Mouse (Mus musculus): ENCODE data around the gene Usf3. TPM values are rescaled to one million over a fixed set of nuclear protein-coding genes. Genes with fewer than 3 reads are reported as not detected.

The Usf3 gene
- polyA plus RNA-seq, 1 experiment from 2014 or later, result 7.8 TPM

DNA sequence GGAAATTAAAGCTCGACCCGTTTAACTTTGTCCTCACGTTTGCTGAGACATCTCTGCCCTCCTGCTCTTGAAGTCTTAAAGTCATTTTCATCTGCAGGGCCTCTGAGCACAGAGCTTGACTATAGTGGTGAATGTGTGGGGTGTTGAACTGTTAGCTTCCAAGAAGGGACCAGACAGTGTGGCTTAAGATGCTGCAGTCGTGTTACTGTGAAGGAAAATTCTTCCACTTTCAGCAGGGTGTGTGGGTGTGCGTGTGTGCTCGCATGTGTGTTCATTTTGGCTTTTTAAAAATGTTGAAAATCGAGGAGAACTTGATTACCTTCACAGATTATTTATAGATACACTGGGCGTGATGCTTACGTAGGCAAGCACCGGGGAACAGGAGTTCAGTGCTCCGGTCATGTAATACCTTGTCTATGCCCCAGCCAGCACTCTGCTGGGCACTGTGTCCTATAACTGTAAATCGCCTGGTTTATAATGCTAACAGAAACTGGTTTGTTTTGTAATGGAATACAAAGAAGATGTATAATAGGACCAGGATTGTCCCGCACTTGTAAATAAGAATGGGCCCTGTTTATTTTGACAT, 53.8 kb downstream of the Usf3 start:
- Histone ChIP-seq H3K27ac (ENCODE audit: low read length) (no peak overlapping the region), H3K9me3 (ENCODE audit: control insufficient read depth, low read depth, low read length) (peaks cover 4% of the 10 kb centered on the region; the same call in 1 of the 2 replicates), H3K4me3 (ENCODE audit: low read depth, low read length) (no peak overlapping the region), H3K9ac (replicated peaks; ENCODE audit: low read depth, low read length) (no peak overlapping the region), H3K4me2 (replicated peaks; ENCODE audit: low read depth, low read length) (no peak overlapping the region), H3K27me3 (ENCODE audit: control insufficient read depth, insufficient read depth, low read length) (no peaks in the 10 kb centered on the region), H3K36me3 (ENCODE audit: control insufficient read depth, insufficient read depth, low read length) (no peaks in the 10 kb centered on the region), H3K4me1 (ENCODE audit: control insufficient read depth, insufficient read depth, low read length) (no peaks in the 10 kb centered on the region)
- ATAC-seq (ENCODE audit: insufficient number of reproducible peaks, insufficient read depth, low FRiP score, low read depth), result no peak
- WGBS, result 86% methylated on average over 13 of the region's 13 CpGs

- Histone ChIP-seq H3K27me3 (ENCODE audit: control insufficient read depth, insufficient read depth, low read length) (no peaks in the 10 kb centered on the region), H3K9ac (replicated peaks; ENCODE audit: low read depth, low read length) (no peak overlapping the region), H3K4me1 (ENCODE audit: control insufficient read depth, insufficient read depth, low read length) (0 out of 2 replicates have a peak, but pooled peaks cover 3% of the 10 kb centered on the region), H3K4me2 (replicated peaks; ENCODE audit: low read depth, low read length) (no peak overlapping the region), H3K36me3 (ENCODE audit: control insufficient read depth, insufficient read depth, low read length) (no peaks in the 10 kb centered on the region), H3K4me3 (ENCODE audit: low read depth, low read length) (no peak overlapping the region), H3K9me3 (ENCODE audit: control insufficient read depth, low read depth, low read length) (peaks cover 4% of the 10 kb centered on the region; the same call in 1 of the 2 replicates), H3K27ac (ENCODE audit: low read length) (no peak overlapping the region)
- ATAC-seq (ENCODE audit: insufficient number of reproducible peaks, insufficient read depth, low FRiP score, low read depth), result no peak
- 84% methylated on average over 7 of the region's 7 CpGs for WGBS
Measured at GRCm38 (mm10) chr16:44233019-44233418, 60.0 kb downstream of the Usf3 start.

GRCm38 (mm10) chr16:44237836-44238235, 64.8 kb downstream of the Usf3 start:
- H3K4me1 ChIP-seq (ENCODE audit: control insufficient read depth, insufficient read depth, low read length), result 0 out of 2 replicates have a peak, but pooled peaks cover 3% of the 10 kb centered on the region
- H3K27me3 ChIP-seq (ENCODE audit: control insufficient read depth, insufficient read depth, low read length), result no peaks in the 10 kb centered on the region
- no peaks in the 10 kb centered on the region for H3K9me3 ChIP-seq (ENCODE audit: control insufficient read depth, low read depth, low read length)
- WGBS, result 79% methylated on average over 3 of the region's 3 CpGs
- no peak overlapping the region for H3K9ac ChIP-seq (replicated peaks; ENCODE audit: low read depth, low read length)
- H3K27ac ChIP-seq (ENCODE audit: low read length), result no peak overlapping the region
- no peak overlapping the region for H3K4me3 ChIP-seq (ENCODE audit: low read depth, low read length)
- no peak for ATAC-seq (ENCODE audit: insufficient number of reproducible peaks, insufficient read depth, low FRiP score, low read depth)
- no peak overlapping the region for H3K4me2 ChIP-seq (replicated peaks; ENCODE audit: low read depth, low read length)
- no peaks in the 10 kb centered on the region for H3K36me3 ChIP-seq (ENCODE audit: control insufficient read depth, insufficient read depth, low read length)

- no peak overlapping the region for H3K9ac ChIP-seq (replicated peaks; ENCODE audit: low read depth, low read length)
- no peak overlapping the region for H3K27ac ChIP-seq (ENCODE audit: low read length)
- no peaks in the 10 kb centered on the region for H3K27me3 ChIP-seq (ENCODE audit: control insufficient read depth, insufficient read depth, low read length)
- no peak overlapping the region for H3K4me3 ChIP-seq (ENCODE audit: low read depth, low read length)
- no peaks in the 10 kb centered on the region for H3K4me1 ChIP-seq (ENCODE audit: control insufficient read depth, insufficient read depth, low read length)
- ATAC-seq (ENCODE audit: insufficient number of reproducible peaks, insufficient read depth, low FRiP score, low read depth), result no peak
- H3K9me3 ChIP-seq (ENCODE audit: control insufficient read depth, low read depth, low read length), result no peaks in the 10 kb centered on the region
- no peaks in the 10 kb centered on the region for H3K36me3 ChIP-seq (ENCODE audit: control insufficient read depth, insufficient read depth, low read length)
- H3K4me2 ChIP-seq (replicated peaks; ENCODE audit: low read depth, low read length), result no peak overlapping the region
- WGBS, result 41% methylated on average over 10 of the region's 10 CpGs
Measured at GRCm38 (mm10) chr16:44238835-44239263, 65.8 kb downstream of the Usf3 start.

GRCm38 (mm10) chr16:44240406-44240805, 67.4 kb downstream of the Usf3 start:
- ATAC-seq (ENCODE audit: insufficient number of reproducible peaks, insufficient read depth, low FRiP score, low read depth), result no peak
- Histone ChIP-seq H3K27me3 (ENCODE audit: control insufficient read depth, insufficient read depth, low read length) (no peaks in the 10 kb centered on the region), H3K36me3 (ENCODE audit: control insufficient read depth, insufficient read depth, low read length) (no peaks in the 10 kb centered on the region), H3K9me3 (ENCODE audit: control insufficient read depth, low read depth, low read length) (no peaks in the 10 kb centered on the region), H3K9ac (replicated peaks; ENCODE audit: low read depth, low read length) (no peak overlapping the region), H3K27ac (ENCODE audit: low read length) (no peak overlapping the region), H3K4me2 (replicated peaks; ENCODE audit: low read depth, low read length) (no peak overlapping the region), H3K4me3 (ENCODE audit: low read depth, low read length) (no peak overlapping the region), H3K4me1 (ENCODE audit: control insufficient read depth, insufficient read depth, low read length) (no peaks in the 10 kb centered on the region)
- WGBS, result 60% methylated on average over 8 of the region's 8 CpGs

DNA sequence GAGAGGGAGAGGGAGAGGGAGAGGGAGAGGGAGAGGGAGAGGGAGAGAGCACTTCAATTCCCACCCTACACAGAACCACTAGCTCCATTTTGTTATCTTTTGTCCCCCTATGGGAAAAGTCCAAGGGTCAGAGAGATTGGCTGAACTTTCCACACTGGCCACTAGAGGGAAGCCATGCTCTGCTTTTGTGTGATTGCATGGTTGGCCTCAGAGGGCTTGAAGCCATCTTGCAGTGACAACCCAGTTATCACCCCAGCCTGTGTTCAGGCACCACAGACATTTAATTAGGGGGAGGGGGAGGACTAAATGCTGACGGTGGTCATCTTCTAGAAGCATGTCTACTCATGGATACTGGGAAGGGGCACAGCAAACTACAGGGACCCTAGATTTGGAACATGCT, 69.6 kb downstream of the Usf3 start:
- Histone ChIP-seq H3K4me3 (ENCODE audit: low read depth, low read length) (no peak overlapping the region), H3K9me3 (ENCODE audit: control insufficient read depth, low read depth, low read length) (no peaks in the 10 kb centered on the region), H3K27ac (ENCODE audit: low read length) (no peak overlapping the region), H3K27me3 (ENCODE audit: control insufficient read depth, insufficient read depth, low read length) (no peaks in the 10 kb centered on the region), H3K9ac (replicated peaks; ENCODE audit: low read depth, low read length) (no peak overlapping the region), H3K36me3 (ENCODE audit: control insufficient read depth, insufficient read depth, low read length) (no peaks in the 10 kb centered on the region), H3K4me2 (replicated peaks; ENCODE audit: low read depth, low read length) (no peak overlapping the region), H3K4me1 (ENCODE audit: control insufficient read depth, insufficient read depth, low read length) (no peaks in the 10 kb centered on the region)
- WGBS, result 0% methylated on average over 1 of the region's 1 CpGs
- ATAC-seq (ENCODE audit: insufficient number of reproducible peaks, insufficient read depth, low FRiP score, low read depth), result peak; percentile 42; the same call in 1 of the 2 replicates

GRCm38 (mm10) chr16:44243323-44243722, 70.3 kb downstream of the Usf3 start:
- no peak for ATAC-seq (ENCODE audit: insufficient number of reproducible peaks, insufficient read depth, low FRiP score, low read depth)
- WGBS, result 68% methylated on average over 7 of the region's 7 CpGs
- no peaks in the 10 kb centered on the region for H3K27me3 ChIP-seq (ENCODE audit: control insufficient read depth, insufficient read depth, low read length)

DNA sequence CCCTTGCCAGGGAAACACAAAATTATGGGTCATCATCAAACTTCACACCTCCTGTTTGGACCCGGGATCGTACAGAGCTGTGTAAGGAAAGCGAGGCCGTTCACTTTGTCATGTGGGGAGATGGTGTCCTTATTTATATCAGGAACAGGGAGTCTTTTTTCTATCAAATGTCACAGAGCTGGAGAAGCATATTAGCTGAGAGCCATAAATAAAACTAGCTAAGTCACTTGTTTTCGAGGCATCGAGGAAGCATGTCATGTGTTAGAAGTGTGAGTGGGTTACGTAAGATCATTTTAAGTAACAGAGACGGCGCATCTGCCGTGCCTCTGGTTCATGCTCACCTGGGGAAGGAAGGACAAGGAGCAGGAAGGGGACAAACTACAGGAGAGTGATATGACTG, 76.9 kb downstream of the Usf3 start:
- Histone ChIP-seq H3K9me3 (ENCODE audit: control insufficient read depth, low read depth, low read length) (no peaks in the 10 kb centered on the region), H3K4me3 (ENCODE audit: low read depth, low read length) (no peak overlapping the region), H3K4me1 (ENCODE audit: control insufficient read depth, insufficient read depth, low read length) (peaks cover 3% of the 10 kb centered on the region; the same call in 1 of the 2 replicates), H3K9ac (replicated peaks; ENCODE audit: low read depth, low read length) (no peak overlapping the region), H3K4me2 (replicated peaks; ENCODE audit: low read depth, low read length) (no peak overlapping the region), H3K27ac (ENCODE audit: low read length) (no peak overlapping the region), H3K27me3 (ENCODE audit: control insufficient read depth, insufficient read depth, low read length) (no peaks in the 10 kb centered on the region), H3K36me3 (ENCODE audit: control insufficient read depth, insufficient read depth, low read length) (no peaks in the 10 kb centered on the region)
- no peak for ATAC-seq (ENCODE audit: insufficient number of reproducible peaks, insufficient read depth, low FRiP score, low read depth)
- 85% methylated on average over 10 of the region's 10 CpGs for WGBS

More at GRCm38 (mm10) chr16:44243323-44243722, 70.3 kb downstream of the Usf3 start:
- Histone ChIP-seq H3K27ac (ENCODE audit: low read length) (no peak overlapping the region), H3K9me3 (ENCODE audit: control insufficient read depth, low read depth, low read length) (no peaks in the 10 kb centered on the region), H3K9ac (replicated peaks; ENCODE audit: low read depth, low read length) (no peak overlapping the region), H3K4me1 (ENCODE audit: control insufficient read depth, insufficient read depth, low read length) (no peaks in the 10 kb centered on the region), H3K4me3 (ENCODE audit: low read depth, low read length) (no peak overlapping the region), H3K36me3 (ENCODE audit: control insufficient read depth, insufficient read depth, low read length) (no peaks in the 10 kb centered on the region), H3K4me2 (replicated peaks; ENCODE audit: low read depth, low read length) (no peak overlapping the region)

DNA sequence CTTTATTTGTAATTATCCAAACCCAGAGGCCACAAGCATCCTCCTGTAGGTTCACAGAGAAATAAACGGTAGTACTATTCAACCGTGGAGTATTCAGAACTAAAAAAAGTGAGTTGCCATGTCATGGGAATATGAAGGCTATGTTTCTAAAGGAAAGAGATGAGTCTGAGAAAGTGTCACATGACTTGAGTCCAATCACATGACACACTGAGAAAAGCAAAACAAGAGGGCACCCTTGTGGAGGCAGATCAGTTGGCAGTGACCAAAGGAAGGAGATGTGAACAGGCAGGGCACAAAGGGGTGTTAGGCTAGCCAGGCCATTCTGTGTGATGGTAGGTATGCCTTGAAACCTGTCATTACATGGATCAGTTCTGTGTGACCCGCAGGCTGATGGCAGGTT, 79.7 kb downstream of the Usf3 start:
- WGBS, result 89% methylated on average over 3 of the region's 3 CpGs

More for the DNA sequence above, 79.7 kb downstream of the Usf3 start:
- peaks cover 4% of the 10 kb centered on the region; the same call in 1 of the 2 replicates for H3K4me1 ChIP-seq (ENCODE audit: control insufficient read depth, insufficient read depth, low read length)
- H3K27ac ChIP-seq (ENCODE audit: low read length), result no peak overlapping the region
- H3K4me2 ChIP-seq (replicated peaks; ENCODE audit: low read depth, low read length), result no peak overlapping the region
- no peak overlapping the region for H3K4me3 ChIP-seq (ENCODE audit: low read depth, low read length)
- H3K27me3 ChIP-seq (ENCODE audit: control insufficient read depth, insufficient read depth, low read length), result no peaks in the 10 kb centered on the region
- ATAC-seq (ENCODE audit: insufficient number of reproducible peaks, insufficient read depth, low FRiP score, low read depth), result no peak
- no peaks in the 10 kb centered on the region for H3K9me3 ChIP-seq (ENCODE audit: control insufficient read depth, low read depth, low read length)
- no peak overlapping the region for H3K9ac ChIP-seq (replicated peaks; ENCODE audit: low read depth, low read length)
- no peaks in the 10 kb centered on the region for H3K36me3 ChIP-seq (ENCODE audit: control insufficient read depth, insufficient read depth, low read length)

All from stomach, embryonic 14.5 days (tissue).